Mouse (Mus musculus) limb, embryonic 14.5 days (tissue): ENCODE data around the gene Heatr9. TPM values are rescaled to one million over a fixed set of nuclear protein-coding genes. Genes with fewer than 3 reads are reported as not detected.

ENCODE experiments used
- ATAC-seq: fragments of 200-750 bp; cut with Nextera tagmentation; 2 replicates; pipeline ENCODE4 v1.8.0; 2017; ENCODE audit warnings: low read depth, moderate number of reproducible peaks, moderate TSS enrichment; ENCODE audit not compliant: low FRiP score
- DNase-seq: peaks from one replicate; pipeline ENCODE4 v3.0.0-alpha.2; 2015; ENCODE audit warnings: low spot score
- H3K27ac ChIP-seq: fragments of 300-500 bp; sonication (generic); replicated peaks from 2 replicates; pipeline ENCODE4 v1.5.1; 2014; ENCODE audit warnings: low read depth, mild to moderate bottlenecking, low read length, moderate library complexity, mixed read lengths
- H3K27me3 ChIP-seq: fragments of 300-500 bp; sonication (generic); 2 replicates; pipeline ENCODE4 v1.6.1; 2014; ENCODE audit warnings: low read length, mixed read lengths; ENCODE audit not compliant: control insufficient read depth, insufficient read depth
- H3K36me3 ChIP-seq: fragments of 300-500 bp; sonication (generic); 2 replicates; pipeline ENCODE4 v1.6.1; 2014; ENCODE audit warnings: mild to moderate bottlenecking, low read length, moderate library complexity, mixed read lengths; ENCODE audit not compliant: control insufficient read depth, insufficient read depth
- H3K4me1 ChIP-seq: fragments of 300-500 bp; sonication (generic); 2 replicates; pipeline ENCODE4 v1.6.1; 2014; ENCODE audit warnings: antibody characterized with exemption, low read length, mixed read lengths; ENCODE audit not compliant: control insufficient read depth, insufficient read depth
- H3K4me2 ChIP-seq: fragments of 300-500 bp; sonication (generic); replicated peaks from 2 replicates; pipeline ENCODE4 v1.6.1; 2014; ENCODE audit warnings: low read depth, mild to moderate bottlenecking, low read length, moderate library complexity; ENCODE audit not compliant: severe bottlenecking
- H3K4me3 ChIP-seq: fragments of 300-500 bp; sonication (generic); replicated peaks from 2 replicates; pipeline ENCODE4 v1.5.1; 2014; ENCODE audit warnings: low read length
- H3K9ac ChIP-seq: fragments of 300-500 bp; sonication (generic); 2 replicates; pipeline ENCODE4 v1.6.1; 2014; ENCODE audit warnings: mild to moderate bottlenecking, low read depth, low read length, moderate library complexity; ENCODE audit not compliant: severe bottlenecking
- H3K9me3 ChIP-seq: fragments of 300-500 bp; sonication (generic); 2 replicates; pipeline ENCODE4 v1.6.1; 2016; ENCODE audit warnings: low read length; ENCODE audit not compliant: control insufficient read depth
- POLR2A ChIP-seq: fragments of 200-500 bp; IDR thresholded peaks from 2 replicates; pipeline ENCODE4 v1.8.0; 2012; ENCODE audit warnings: inconsistent platforms, mild to moderate bottlenecking, moderate library complexity, borderline replicate concordance; ENCODE audit not compliant: insufficient read depth, insufficient read length; ENCODE audit errors: extremely low read depth
- WGBS: fragments of 180-500 bp; shearing (Covaris S2); extraction: QIAGEN DNeasy Blood & Tissue Kit; methylation state at CpG from one replicate; pipeline ENCODE4 v1.1.7; 2014; 5-methylcytosine and 5-hydroxymethylcytosine counted together
- polyA plus RNA-seq, 2 experiments: library from polyadenylated mRNA; depleted of rRNA in 1 of 2; stranded (reverse) in 1 of 2; unstranded in 1 of 2; fragments of >200 nt; fragmentation: Nextera tagmentation in 1 of 2; extraction: Ambion mirVana in 1 of 2; gene quantifications; 2 replicates each; pipeline versions ENCODE4 v1.2.1 to v1.2.3; 2012 to 2014

Heatr9 gene
- polyA plus RNA-seq (2012; rRNA removed) (not detected in 2 replicates), polyA plus RNA-seq (2014; fragmentation: Nextera tagmentation; extraction: Ambion mirVana) (not detected in 2 replicates)

DNA sequence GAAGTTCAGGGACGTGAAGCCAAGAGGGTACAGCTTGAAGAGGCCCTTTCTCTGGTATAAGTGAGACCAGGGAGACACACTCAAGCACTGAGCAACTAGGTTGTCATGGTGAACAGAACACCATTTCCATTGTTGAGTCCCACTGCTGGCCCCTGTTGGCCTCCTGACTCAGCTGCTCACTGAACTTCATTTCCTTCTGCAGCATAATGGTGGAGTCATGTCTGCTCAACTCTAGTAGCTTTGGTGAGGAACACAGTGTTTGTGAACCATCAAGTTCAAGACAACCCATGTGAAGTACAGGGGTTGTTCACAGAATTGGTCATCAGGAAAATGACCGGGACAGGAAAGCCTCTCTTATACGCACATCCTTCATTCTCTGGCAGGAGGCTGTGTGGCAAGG lies at the start of gene Heatr9:
Gene Heatr9 (minus strand): TSS at position 101 of the 400 bp plus-strand sequence.
- Histone ChIP-seq H3K27me3 (no peaks in the 10 kb centered on the region), H3K27ac (no peak within 1 kb of the TSS), H3K4me1 (no peaks in the 10 kb centered on the region), H3K9me3 (no peaks in the 10 kb centered on the region), H3K9ac (no peak within 1 kb of the TSS), H3K4me2 (no peak within 1 kb of the TSS), H3K36me3 (no peaks in the 10 kb centered on the region), H3K4me3 (no peak within 1 kb of the TSS)
- no peak for TF ChIP-seq POLR2A
- WGBS, result 91% methylated on average over 3 of the region's 3 CpGs
- no peak for ATAC-seq
- no peak for DNase-seq

DNA sequence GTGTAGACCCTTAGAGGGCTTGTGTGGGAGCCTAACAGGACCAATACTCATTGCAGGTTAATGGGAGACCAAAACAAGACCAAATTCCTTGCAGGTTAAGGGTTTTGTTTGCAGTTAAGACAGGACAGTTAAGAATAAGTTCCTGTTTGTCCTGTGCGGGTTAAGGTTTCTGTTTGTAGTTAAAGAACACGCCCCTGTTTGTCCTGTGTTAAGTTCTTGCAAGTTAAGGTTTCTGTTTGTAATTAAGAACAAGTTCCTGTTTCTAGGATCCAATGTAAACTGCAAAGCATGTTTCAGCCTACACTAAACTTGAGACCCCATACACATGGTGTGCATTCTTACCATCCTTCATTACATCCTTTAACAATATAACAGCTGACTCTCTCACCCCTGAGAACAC lies 48.2 kb upstream of the Heatr9 start:
- H3K9me3 ChIP-seq, result no peaks in the 10 kb centered on the region
- H3K36me3 ChIP-seq, result no peaks in the 10 kb centered on the region
- DNase-seq, result no peak
- H3K27me3 ChIP-seq, result no peaks in the 10 kb centered on the region
- H3K4me3 ChIP-seq, result no peak overlapping the region
- no peak overlapping the region for H3K4me2 ChIP-seq
- no peak for TF ChIP-seq POLR2A
- 27% methylated on average over 2 of the region's 2 CpGs for WGBS
- no peak overlapping the region for H3K9ac ChIP-seq
- H3K4me1 ChIP-seq, result no peaks in the 10 kb centered on the region
- no peak for ATAC-seq
- H3K27ac ChIP-seq, result no peak overlapping the region

DNA sequence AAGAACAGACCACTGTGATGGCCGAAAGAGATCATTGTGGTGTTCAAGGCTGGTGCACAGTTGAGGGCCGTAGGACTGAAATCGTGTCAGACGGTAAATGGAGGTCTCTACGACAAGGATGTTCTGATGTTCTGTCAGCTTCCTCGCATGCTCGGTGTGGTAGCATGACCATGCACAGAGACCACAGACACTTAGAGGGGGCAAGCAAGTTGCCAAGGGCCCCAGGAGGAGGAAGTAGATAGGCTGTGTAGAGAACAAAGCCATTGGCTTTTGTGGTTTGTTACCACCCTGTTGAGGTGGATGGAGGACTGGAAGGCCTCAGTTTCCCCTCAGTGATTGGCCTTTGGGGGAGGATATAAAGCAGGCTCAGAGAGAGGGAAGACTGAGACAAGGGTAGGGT lies 47.3 kb upstream of the Heatr9 start:
- Histone ChIP-seq H3K9ac (no peak overlapping the region), H3K36me3 (no peaks in the 10 kb centered on the region), H3K4me2 (no peak overlapping the region), H3K9me3 (no peaks in the 10 kb centered on the region), H3K4me1 (no peaks in the 10 kb centered on the region), H3K4me3 (no peak overlapping the region), H3K27me3 (no peaks in the 10 kb centered on the region), H3K27ac (no peak overlapping the region)
- WGBS, result 94% methylated on average over 7 of the region's 7 CpGs
- DNase-seq, result no peak
- no peak for TF ChIP-seq POLR2A
- no peak for ATAC-seq

DNA sequence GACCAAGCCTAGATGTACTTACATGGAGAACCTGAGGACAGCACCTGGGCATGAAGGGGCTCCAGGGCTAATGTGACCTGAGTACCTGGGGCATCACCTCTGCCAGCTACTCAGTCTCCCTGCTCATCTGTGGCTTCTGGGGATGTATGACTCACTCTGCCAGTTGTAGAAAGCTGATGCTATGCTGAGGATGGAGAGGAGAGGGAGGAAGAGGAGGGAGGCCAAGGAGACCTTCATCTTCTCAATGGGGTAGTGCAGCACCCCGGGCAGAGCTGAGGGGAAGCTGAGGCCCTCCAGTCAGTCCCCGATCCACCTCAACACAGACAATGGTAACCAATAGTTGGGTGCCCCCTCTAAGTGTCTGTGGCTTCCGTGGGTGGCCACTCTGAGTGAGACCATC lies 46.8 kb upstream of the Heatr9 start:
- Histone ChIP-seq H3K27me3 (no peaks in the 10 kb centered on the region), H3K4me1 (no peaks in the 10 kb centered on the region), H3K4me3 (no peak overlapping the region), H3K9ac (no peak overlapping the region), H3K36me3 (no peaks in the 10 kb centered on the region), H3K4me2 (no peak overlapping the region), H3K9me3 (no peaks in the 10 kb centered on the region), H3K27ac (no peak overlapping the region)
- no peak for ATAC-seq
- no peak for TF ChIP-seq POLR2A
- no peak for DNase-seq
- 86% methylated on average over 3 of the region's 3 CpGs for WGBS

DNA sequence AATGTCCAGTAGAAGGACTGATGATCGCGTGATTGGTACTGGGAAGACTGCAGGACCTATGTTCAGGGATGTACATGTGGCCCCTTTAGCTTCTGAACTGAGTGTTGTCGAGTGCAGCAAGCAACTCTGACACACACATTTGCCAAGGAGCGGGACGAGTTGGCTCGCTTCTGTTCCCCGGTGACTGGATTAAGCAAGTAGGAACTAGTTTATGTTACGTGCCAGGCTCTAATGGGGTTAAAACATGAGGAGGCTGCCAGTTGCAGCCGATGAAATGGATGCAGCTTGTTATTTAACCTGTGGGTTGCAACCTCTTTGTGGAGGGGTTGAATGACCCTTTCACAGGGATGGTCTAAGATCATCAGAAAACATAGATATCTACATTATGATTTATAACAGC lies 46.1 kb upstream of the Heatr9 start:
- Histone ChIP-seq H3K4me1 (no peaks in the 10 kb centered on the region), H3K27ac (no peak overlapping the region), H3K36me3 (no peaks in the 10 kb centered on the region), H3K9ac (no peak overlapping the region), H3K27me3 (no peaks in the 10 kb centered on the region), H3K9me3 (no peaks in the 10 kb centered on the region), H3K4me2 (no peak overlapping the region), H3K4me3 (no peak overlapping the region)
- DNase-seq (no peak), ATAC-seq (no peak)
- 86% methylated on average over 9 of the region's 9 CpGs for WGBS
- TF ChIP-seq POLR2A, result no peak

DNA sequence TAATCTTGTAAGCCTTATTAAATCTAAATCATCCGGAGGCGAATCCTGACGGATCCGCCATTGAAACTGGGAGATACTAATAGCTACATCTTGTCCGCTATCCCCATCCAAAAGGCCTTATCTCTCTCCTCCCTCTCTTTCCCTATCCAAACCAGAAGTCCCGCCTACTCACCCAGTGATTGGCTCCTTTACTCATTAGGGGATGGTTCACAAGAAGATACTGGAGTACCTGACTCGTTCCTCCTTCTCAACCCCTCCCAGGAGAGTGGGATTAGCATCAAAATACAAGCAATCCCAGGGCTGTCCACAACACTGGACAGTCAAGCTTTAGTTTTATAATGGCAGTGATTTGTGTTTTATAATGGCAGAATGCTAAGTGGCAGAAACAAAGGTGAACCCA lies 45.3 kb upstream of the Heatr9 start:
- Histone ChIP-seq H3K4me3 (no peak overlapping the region), H3K27ac (no peak overlapping the region), H3K27me3 (no peaks in the 10 kb centered on the region), H3K4me1 (no peaks in the 10 kb centered on the region), H3K9me3 (no peaks in the 10 kb centered on the region), H3K36me3 (no peaks in the 10 kb centered on the region), H3K9ac (no peak overlapping the region), H3K4me2 (no peak overlapping the region)
- no peak for TF ChIP-seq POLR2A
- 69% methylated on average over 7 of the region's 7 CpGs for WGBS
- no peak for ATAC-seq
- DNase-seq, result no peak
